Mouse (Mus musculus): ENCODE measurements around the gene Krt32. TPM values are rescaled to one million over a fixed set of nuclear protein-coding genes. Genes with fewer than 3 reads are reported as not detected.

Krt32 gene
- polyA plus RNA-seq, 1 experiment from 2014 or later, result not detected

- Histone ChIP-seq H3K4me1 (replicated peaks; ENCODE audit: control insufficient read depth, insufficient read depth, low read length) (no peaks in the 10 kb centered on the region), H3K4me2 (ENCODE audit: low read length) (no peak overlapping the region), H3K9ac (ENCODE audit: low read length) (no peak overlapping the region), H3K36me3 (ENCODE audit: control insufficient read depth, insufficient read depth, low read length) (no peaks in the 10 kb centered on the region), H3K27me3 (replicated peaks; ENCODE audit: control insufficient read depth, insufficient read depth, low read length) (no peaks in the 10 kb centered on the region), H3K4me3 (ENCODE audit: low read depth, low read length) (no peak overlapping the region), H3K27ac (ENCODE audit: low read depth) (no peak overlapping the region), H3K9me3 (ENCODE audit: control insufficient read depth, low read length) (no peaks in the 10 kb centered on the region)
- no peak for DNase-seq (ENCODE audit: low spot score)
- 82% methylated on average over 12 of the region's 12 CpGs for WGBS
- ATAC-seq (replicated peaks; ENCODE audit: low FRiP score, low TSS enrichment, low read depth), result no peak
These were observed 21.6 kb downstream of the Krt32 start for GRCm38 (mm10) chr11:100066236-100067010.

- no peak for ATAC-seq (replicated peaks; ENCODE audit: low FRiP score, low TSS enrichment, low read depth)
- Histone ChIP-seq H3K36me3 (ENCODE audit: control insufficient read depth, insufficient read depth, low read length) (no peaks in the 10 kb centered on the region), H3K27me3 (replicated peaks; ENCODE audit: control insufficient read depth, insufficient read depth, low read length) (no peaks in the 10 kb centered on the region), H3K4me2 (ENCODE audit: low read length) (no peak overlapping the region), H3K4me1 (replicated peaks; ENCODE audit: control insufficient read depth, insufficient read depth, low read length) (no peaks in the 10 kb centered on the region), H3K4me3 (ENCODE audit: low read depth, low read length) (no peak overlapping the region), H3K9me3 (ENCODE audit: control insufficient read depth, low read length) (no peaks in the 10 kb centered on the region), H3K27ac (ENCODE audit: low read depth) (no peak overlapping the region), H3K9ac (ENCODE audit: low read length) (no peak overlapping the region)
- 72% methylated on average over 8 of the region's 8 CpGs for WGBS
- DNase-seq (ENCODE audit: low spot score), result no peak
These were observed 29.2 kb downstream of the Krt32 start for GRCm38 (mm10) chr11:100058875-100059274.

GRCm38 (mm10) chr11:100055686-100056655, 32.1 kb downstream of the Krt32 start:
- WGBS, result 61% methylated on average over 9 of the region's 9 CpGs
- Histone ChIP-seq H3K4me1 (replicated peaks; ENCODE audit: control insufficient read depth, insufficient read depth, low read length) (no peaks in the 10 kb centered on the region), H3K4me2 (ENCODE audit: low read length) (no peak overlapping the region), H3K9ac (ENCODE audit: low read length) (no peak overlapping the region), H3K9me3 (ENCODE audit: control insufficient read depth, low read length) (no peaks in the 10 kb centered on the region), H3K36me3 (ENCODE audit: control insufficient read depth, insufficient read depth, low read length) (no peaks in the 10 kb centered on the region), H3K27me3 (replicated peaks; ENCODE audit: control insufficient read depth, insufficient read depth, low read length) (no peaks in the 10 kb centered on the region), H3K27ac (ENCODE audit: low read depth) (no peak overlapping the region), H3K4me3 (ENCODE audit: low read depth, low read length) (no peak overlapping the region)
- DNase-seq (ENCODE audit: low spot score) (peak; percentile 45), ATAC-seq (replicated peaks; ENCODE audit: low FRiP score, low TSS enrichment, low read depth) (no peak)

GRCm38 (mm10) chr11:100050451-100050850, 37.6 kb downstream of the Krt32 start, which contains the start of gene Krt31:
TSS of gene Krt31 (minus strand) at chr11:100050551.
- no peak within 1 kb of the TSS for H3K27ac ChIP-seq (ENCODE audit: low read depth)
- H3K4me3 ChIP-seq (ENCODE audit: low read depth, low read length), result no peak within 1 kb of the TSS
- DNase-seq (ENCODE audit: low spot score) (peak; percentile 15), ATAC-seq (replicated peaks; ENCODE audit: low FRiP score, low TSS enrichment, low read depth) (no peak)
- H3K4me1 ChIP-seq (replicated peaks; ENCODE audit: control insufficient read depth, insufficient read depth, low read length), result no peaks in the 10 kb centered on the region
- H3K36me3 ChIP-seq (ENCODE audit: control insufficient read depth, insufficient read depth, low read length), result no peaks in the 10 kb centered on the region
- WGBS, result 79% methylated on average over 3 of the region's 3 CpGs
- H3K4me2 ChIP-seq (ENCODE audit: low read length), result no peak within 1 kb of the TSS
- no peak within 1 kb of the TSS for H3K9ac ChIP-seq (ENCODE audit: low read length)
- H3K27me3 ChIP-seq (replicated peaks; ENCODE audit: control insufficient read depth, insufficient read depth, low read length), result no peaks in the 10 kb centered on the region
- H3K9me3 ChIP-seq (ENCODE audit: control insufficient read depth, low read length), result no peaks in the 10 kb centered on the region

DNA sequence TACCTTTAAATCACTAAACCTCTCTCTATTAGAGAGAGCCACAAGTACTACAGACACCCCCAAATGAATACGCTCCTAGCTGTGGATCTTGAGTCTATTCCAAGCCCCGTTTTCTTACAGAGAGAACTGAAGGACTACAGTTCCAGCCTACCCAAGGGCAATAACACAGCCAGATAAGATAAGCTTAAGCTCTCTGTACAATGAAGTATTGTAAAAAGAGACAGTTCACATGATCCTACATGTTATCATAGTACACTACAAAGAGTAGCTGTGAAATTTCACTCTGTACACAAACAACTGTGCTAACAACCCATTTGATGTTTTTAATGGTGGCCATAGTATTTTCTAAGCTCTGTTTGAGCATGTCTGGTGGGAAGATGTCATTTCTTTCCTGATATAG, 40.8 kb downstream of the Krt32 start:
- ATAC-seq (replicated peaks; ENCODE audit: low FRiP score, low TSS enrichment, low read depth), result no peak
- no peak overlapping the region for H3K9ac ChIP-seq (ENCODE audit: low read length)
- H3K4me1 ChIP-seq (replicated peaks; ENCODE audit: control insufficient read depth, insufficient read depth, low read length), result no peaks in the 10 kb centered on the region
- H3K27ac ChIP-seq (ENCODE audit: low read depth), result no peak overlapping the region
- no peak overlapping the region for H3K4me2 ChIP-seq (ENCODE audit: low read length)
- no peak for DNase-seq (ENCODE audit: low spot score)
- no peak overlapping the region for H3K4me3 ChIP-seq (ENCODE audit: low read depth, low read length)
- no peaks in the 10 kb centered on the region for H3K36me3 ChIP-seq (ENCODE audit: control insufficient read depth, insufficient read depth, low read length)
- H3K27me3 ChIP-seq (replicated peaks; ENCODE audit: control insufficient read depth, insufficient read depth, low read length), result no peaks in the 10 kb centered on the region
- 66% methylated on average over 2 of the region's 2 CpGs for WGBS
- H3K9me3 ChIP-seq (ENCODE audit: control insufficient read depth, low read length), result no peaks in the 10 kb centered on the region

DNA sequence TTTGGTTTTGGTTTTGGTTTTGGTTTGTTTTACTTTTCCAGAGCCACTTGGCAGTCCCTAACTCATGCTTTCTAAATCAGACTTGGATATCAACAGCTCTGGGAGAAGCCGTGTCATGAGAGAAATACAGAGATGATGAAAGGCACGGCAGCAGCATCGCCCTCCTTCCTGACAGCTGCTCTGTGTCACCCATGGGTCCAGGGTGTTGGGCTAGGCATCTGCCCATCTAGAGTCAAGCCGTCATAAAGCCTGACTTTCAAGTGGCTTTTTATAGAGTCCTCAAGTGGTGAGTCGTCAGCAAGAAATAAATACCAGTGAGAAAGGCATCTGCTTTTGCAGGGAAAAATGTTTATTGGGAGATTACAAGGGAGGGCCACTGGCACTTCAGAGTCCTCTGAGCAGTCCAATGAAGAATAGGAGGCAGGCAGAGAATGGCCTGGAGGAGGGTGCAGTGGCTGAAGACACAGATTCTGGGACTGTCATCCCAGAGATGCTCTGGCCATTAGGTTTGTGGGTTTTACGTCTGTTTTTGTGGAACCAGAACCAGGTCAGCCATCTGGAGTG, 41.6 kb downstream of the Krt32 start:
- DNase-seq (ENCODE audit: low spot score) (peak; percentile 52), ATAC-seq (replicated peaks; ENCODE audit: low FRiP score, low TSS enrichment, low read depth) (no peak)
- Histone ChIP-seq H3K9ac (ENCODE audit: low read length) (no peak overlapping the region), H3K9me3 (ENCODE audit: control insufficient read depth, low read length) (no peaks in the 10 kb centered on the region), H3K36me3 (ENCODE audit: control insufficient read depth, insufficient read depth, low read length) (no peaks in the 10 kb centered on the region), H3K27ac (ENCODE audit: low read depth) (no peak overlapping the region), H3K27me3 (replicated peaks; ENCODE audit: control insufficient read depth, insufficient read depth, low read length) (no peaks in the 10 kb centered on the region), H3K4me3 (ENCODE audit: low read depth, low read length) (no peak overlapping the region), H3K4me2 (ENCODE audit: low read length) (no peak overlapping the region), H3K4me1 (replicated peaks; ENCODE audit: control insufficient read depth, insufficient read depth, low read length) (no peaks in the 10 kb centered on the region)
- 52% methylated on average over 6 of the region's 6 CpGs for WGBS

DNA sequence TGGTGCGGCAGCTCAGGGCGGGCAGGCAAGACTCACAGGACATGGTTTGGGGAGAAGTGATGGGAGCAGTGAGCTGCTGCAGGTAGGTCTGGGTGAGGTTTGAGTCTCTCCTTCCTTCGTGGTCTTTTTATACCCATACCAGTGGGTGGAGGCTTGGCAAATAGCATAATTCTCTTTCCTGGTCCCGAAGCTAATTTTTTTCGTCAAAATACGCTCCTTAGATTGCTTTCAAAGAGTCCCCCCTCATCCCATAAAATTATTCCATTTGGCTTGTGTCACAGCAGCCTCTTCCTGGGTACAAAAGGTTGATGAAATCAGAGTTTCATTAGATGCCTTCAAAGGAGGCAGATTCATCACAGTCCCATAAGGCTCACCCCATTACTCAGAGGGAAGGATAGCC, 46.6 kb downstream of the Krt32 start, which contains the start of gene Krt34:
Gene Krt34, minus strand, starts transcription at position 101 of the 400 bp plus-strand sequence.
- H3K27ac ChIP-seq (ENCODE audit: low read depth), result no peak within 1 kb of the TSS
- no peaks in the 10 kb centered on the region for H3K9me3 ChIP-seq (ENCODE audit: control insufficient read depth, low read length)
- H3K9ac ChIP-seq (ENCODE audit: low read length), result no peak within 1 kb of the TSS
- 90% methylated on average over 6 of the region's 6 CpGs for WGBS
- H3K4me1 ChIP-seq (replicated peaks; ENCODE audit: control insufficient read depth, insufficient read depth, low read length), result no peaks in the 10 kb centered on the region
- DNase-seq (ENCODE audit: low spot score), result peak; percentile 15
- no peak for ATAC-seq (replicated peaks; ENCODE audit: low FRiP score, low TSS enrichment, low read depth)
- no peaks in the 10 kb centered on the region for H3K27me3 ChIP-seq (replicated peaks; ENCODE audit: control insufficient read depth, insufficient read depth, low read length)
- no peak within 1 kb of the TSS for H3K4me2 ChIP-seq (ENCODE audit: low read length)
- no peaks in the 10 kb centered on the region for H3K36me3 ChIP-seq (ENCODE audit: control insufficient read depth, insufficient read depth, low read length)
- H3K4me3 ChIP-seq (ENCODE audit: low read depth, low read length), result no peak within 1 kb of the TSS
